Mouse (Mus musculus) neural tube, embryonic 15.5 days (tissue): Measurements from ENCODE around the gene Plcg1. TPM values are rescaled to one million over a fixed set of nuclear protein-coding genes. Genes with fewer than 3 reads are reported as not detected.

ENCODE experiments used
- ATAC-seq: fragments of 200-750 bp; cut with Nextera tagmentation; 2 replicates; pipeline ENCODE4 v1.8.0; 2017; ENCODE audit warnings: mild to moderate bottlenecking, moderate TSS enrichment, moderate library complexity; ENCODE audit not compliant: low FRiP score
- H3K27ac ChIP-seq: fragments of 300-500 bp; sonication (generic); replicated peaks from 2 replicates; pipeline ENCODE4 v1.5.1; 2015; ENCODE audit warnings: mild to moderate bottlenecking, inconsistent platforms
- H3K27me3 ChIP-seq: fragments of 300-500 bp; sonication (generic); replicated peaks from 2 replicates; pipeline ENCODE4 v1.6.1; 2015; ENCODE audit warnings: inconsistent platforms
- H3K36me3 ChIP-seq: fragments of 300-500 bp; sonication (generic); 2 replicates; pipeline ENCODE4 v1.6.1; 2015; ENCODE audit warnings: inconsistent platforms
- H3K4me1 ChIP-seq: fragments of 300-500 bp; sonication (generic); 2 replicates; pipeline ENCODE4 v1.6.1; 2015; ENCODE audit warnings: inconsistent platforms
- H3K4me2 ChIP-seq: fragments of 300-500 bp; sonication (generic); 2 replicates; pipeline ENCODE4 v1.6.1; 2015; ENCODE audit warnings: inconsistent platforms, mild to moderate bottlenecking, moderate library complexity
- H3K4me3 ChIP-seq: fragments of 300-500 bp; sonication (generic); replicated peaks from 2 replicates; pipeline ENCODE4 v1.5.1; 2015; ENCODE audit warnings: mild to moderate bottlenecking, inconsistent platforms
- H3K9ac ChIP-seq: fragments of 300-500 bp; sonication (generic); replicated peaks from 2 replicates; pipeline ENCODE4 v1.6.1; 2015; ENCODE audit warnings: mild to moderate bottlenecking, inconsistent platforms
- H3K9me3 ChIP-seq: fragments of 300-500 bp; sonication (generic); replicated peaks from 2 replicates; pipeline ENCODE4 v1.6.1; 2016; ENCODE audit warnings: inconsistent platforms
- WGBS: fragments of 180-500 bp; shearing (Covaris S2); methylation state at CpG from one replicate; pipeline ENCODE4 v1.1.7; 2015; ENCODE audit warnings: mixed read lengths; 5-methylcytosine and 5-hydroxymethylcytosine counted together
- polyA plus RNA-seq: library from polyadenylated mRNA; unstranded; fragments of >200 nt; fragmentation: Nextera tagmentation; extraction: Ambion mirVana; gene quantifications from 2 replicates; pipeline ENCODE4 v1.2.1, GENCODE M21; 2015

Gene Plcg1
- polyA plus RNA-seq, 1 experiment from 2014 or later = 49.5 TPM

GRCm38 (mm10) chr2:160760433-160761184 lies 29.5 kb downstream of the Plcg1 start:
- no peak for ATAC-seq
- H3K9ac ChIP-seq = no peak overlapping the region
- no peaks in the 10 kb centered on the region for H3K9me3 ChIP-seq
- H3K4me2 ChIP-seq = no peak overlapping the region
- WGBS = 82% methylated on average over 9 of the region's 9 CpGs
- no peak overlapping the region for H3K27ac ChIP-seq
- peaks cover 88% of the 10 kb centered on the region for H3K36me3 ChIP-seq
- no peaks in the 10 kb centered on the region for H3K4me1 ChIP-seq
- H3K27me3 ChIP-seq = no peaks in the 10 kb centered on the region
- H3K4me3 ChIP-seq = no peak overlapping the region

- H3K27ac ChIP-seq = 0 out of 2 replicates have a peak overlapping the region, but pooled peaks have one; percentile 18
Measured at GRCm38 (mm10) chr2:160763816-160764215, 32.7 kb downstream of the Plcg1 start.

GRCm38 (mm10) chr2:160764386-160764785 lies 33.3 kb downstream of the Plcg1 start:
- Histone ChIP-seq H3K9me3 (no peaks in the 10 kb centered on the region), H3K4me2 (no peak overlapping the region), H3K9ac (no peak overlapping the region), H3K27me3 (no peaks in the 10 kb centered on the region), H3K36me3 (peaks cover 50% of the 10 kb centered on the region), H3K27ac (no peak overlapping the region), H3K4me3 (no peak overlapping the region), H3K4me1 (0 out of 2 replicates have a peak, but pooled peaks cover 11% of the 10 kb centered on the region)
- WGBS = 78% methylated on average over 2 of the region's 2 CpGs
- no peak for ATAC-seq

More at GRCm38 (mm10) chr2:160763816-160764215, 32.7 kb downstream of the Plcg1 start:
- Histone ChIP-seq H3K27me3 (no peaks in the 10 kb centered on the region), H3K36me3 (peaks cover 56% of the 10 kb centered on the region), H3K4me3 (no peak overlapping the region), H3K4me1 (0 out of 2 replicates have a peak, but pooled peaks cover 11% of the 10 kb centered on the region), H3K4me2 (no peak overlapping the region), H3K9ac (no peak overlapping the region), H3K9me3 (no peaks in the 10 kb centered on the region)
- 96% methylated on average over 3 of the region's 3 CpGs for WGBS
- no peak for ATAC-seq

- Histone ChIP-seq H3K27me3 (no peaks in the 10 kb centered on the region), H3K4me2 (no peak overlapping the region), H3K4me1 (0 out of 2 replicates have a peak, but pooled peaks cover 11% of the 10 kb centered on the region), H3K4me3 (no peak overlapping the region), H3K9me3 (no peaks in the 10 kb centered on the region), H3K9ac (no peak overlapping the region), H3K27ac (no peak overlapping the region), H3K36me3 (peaks cover 43% of the 10 kb centered on the region)
- WGBS = 76% methylated on average over 3 of the region's 3 CpGs
- ATAC-seq = no peak
Measured at GRCm38 (mm10) chr2:160765096-160765495, 34.0 kb downstream of the Plcg1 start.

- Histone ChIP-seq H3K9ac (no peak overlapping the region), H3K4me1 (0 out of 2 replicates have a peak, but pooled peaks cover 11% of the 10 kb centered on the region), H3K27me3 (no peaks in the 10 kb centered on the region), H3K4me3 (no peak overlapping the region), H3K36me3 (peaks cover 30% of the 10 kb centered on the region), H3K9me3 (no peaks in the 10 kb centered on the region), H3K4me2 (no peak overlapping the region), H3K27ac (no peak overlapping the region; the same call in 1 of the 2 replicates)
- 63% methylated on average over 5 of the region's 5 CpGs for WGBS
- no peak for ATAC-seq
Measured at GRCm38 (mm10) chr2:160766371-160766771, 35.3 kb downstream of the Plcg1 start.

GRCm38 (mm10) chr2:160767201-160767600 lies 36.1 kb downstream of the Plcg1 start:
- Histone ChIP-seq H3K27ac (no peak overlapping the region; the same call in 1 of the 2 replicates), H3K36me3 (peaks cover 22% of the 10 kb centered on the region), H3K9me3 (no peaks in the 10 kb centered on the region), H3K9ac (no peak overlapping the region), H3K27me3 (no peaks in the 10 kb centered on the region), H3K4me2 (no peak overlapping the region), H3K4me1 (0 out of 2 replicates have a peak, but pooled peaks cover 11% of the 10 kb centered on the region), H3K4me3 (no peak overlapping the region)
- WGBS = 91% methylated on average over 2 of the region's 2 CpGs
- no peak for ATAC-seq

GRCm38 (mm10) chr2:160768097-160768695 lies 37.1 kb downstream of the Plcg1 start:
- ATAC-seq = no peak
- Histone ChIP-seq H3K4me3 (no peak overlapping the region), H3K4me2 (no peak overlapping the region), H3K27me3 (no peaks in the 10 kb centered on the region), H3K27ac (no peak overlapping the region), H3K4me1 (0 out of 2 replicates have a peak, but pooled peaks cover 11% of the 10 kb centered on the region), H3K36me3 (peaks cover 12% of the 10 kb centered on the region), H3K9me3 (no peaks in the 10 kb centered on the region), H3K9ac (no peak overlapping the region)
- WGBS = 84% methylated on average over 4 of the region's 4 CpGs

GRCm38 (mm10) chr2:160768997-160769396 lies 37.9 kb downstream of the Plcg1 start:
- H3K9me3 ChIP-seq = no peaks in the 10 kb centered on the region
- H3K36me3 ChIP-seq = peaks cover 5% of the 10 kb centered on the region
- H3K4me3 ChIP-seq = no peak overlapping the region
- H3K27me3 ChIP-seq = no peaks in the 10 kb centered on the region
- H3K4me1 ChIP-seq = 0 out of 2 replicates have a peak, but pooled peaks cover 11% of the 10 kb centered on the region
- no peak overlapping the region for H3K27ac ChIP-seq
- H3K9ac ChIP-seq = no peak overlapping the region
- WGBS = 100% methylated on average over 2 of the region's 2 CpGs
- ATAC-seq = no peak
- H3K4me2 ChIP-seq = no peak overlapping the region

GRCm38 (mm10) chr2:160770409-160770808 lies 39.3 kb downstream of the Plcg1 start:
- Histone ChIP-seq H3K4me2 (no peak overlapping the region), H3K4me3 (no peak overlapping the region), H3K27me3 (no peaks in the 10 kb centered on the region), H3K9me3 (no peaks in the 10 kb centered on the region), H3K36me3 (no peaks in the 10 kb centered on the region; the same call in none of the 2 replicates), H3K9ac (no peak overlapping the region), H3K27ac (no peak overlapping the region), H3K4me1 (0 out of 2 replicates have a peak, but pooled peaks cover 11% of the 10 kb centered on the region)
- no peak for ATAC-seq

- Histone ChIP-seq H3K27ac (no peak overlapping the region), H3K4me2 (no peak overlapping the region), H3K27me3 (no peaks in the 10 kb centered on the region), H3K9ac (no peak overlapping the region), H3K4me3 (no peak overlapping the region), H3K9me3 (no peaks in the 10 kb centered on the region), H3K36me3 (no peaks in the 10 kb centered on the region; the same call in none of the 2 replicates), H3K4me1 (0 out of 2 replicates have a peak, but pooled peaks cover 9% of the 10 kb centered on the region)
- ATAC-seq = no peak
- 92% methylated on average over 1 of the region's 1 CpGs for WGBS
Measured at GRCm38 (mm10) chr2:160770871-160771270, 39.8 kb downstream of the Plcg1 start.

- Histone ChIP-seq H3K27me3 (no peaks in the 10 kb centered on the region), H3K36me3 (no peaks in the 10 kb centered on the region; the same call in none of the 2 replicates), H3K27ac (no peak overlapping the region), H3K4me2 (no peak overlapping the region), H3K9me3 (no peaks in the 10 kb centered on the region), H3K9ac (no peak overlapping the region), H3K4me1 (0 out of 2 replicates have a peak, but pooled peaks cover 5% of the 10 kb centered on the region), H3K4me3 (no peak overlapping the region)
- 86% methylated on average over 8 of the region's 8 CpGs for WGBS
- ATAC-seq = no peak
Measured at GRCm38 (mm10) chr2:160771325-160772276, 40.5 kb downstream of the Plcg1 start.
